9 mouse cellular contexts compared by ENCODE assay signal in the genomic region with DNA sequence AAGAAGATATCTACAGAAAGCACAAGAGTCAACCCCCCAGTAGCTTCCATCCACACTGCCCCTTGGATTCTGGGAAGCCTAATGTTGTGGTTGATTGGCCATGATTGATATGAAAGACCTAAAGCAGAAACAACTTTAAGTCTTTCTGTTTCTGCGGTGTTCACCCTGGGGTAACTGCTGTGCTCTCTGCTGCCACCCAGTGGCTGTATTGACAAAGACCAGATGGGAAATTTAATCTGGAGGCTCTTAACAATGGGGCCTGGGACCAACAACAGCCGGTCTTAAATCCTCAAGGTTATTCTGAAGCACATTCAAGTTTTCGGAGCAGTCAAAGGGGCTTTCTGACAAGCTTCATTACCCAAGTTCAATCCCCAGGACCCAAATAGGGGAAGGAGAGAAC. TPM values are rescaled to one million over a fixed set of nuclear protein-coding genes. Genes with fewer than 3 reads are reported as not detected.
DNase-seq lines count a peak whose midpoint lies in the region; ATAC-seq and TF ChIP-seq lines count a peak whose summit lies in the region.
"Had no signal": no experiment of that assay in that cellular context is flagged by ENCODE, and none has a peak within 500 bp of the region (broad histone marks: within the 10 kb centered on the region; RNA-seq: fewer than 3 reads in every experiment).

No protein-coding gene starts in this region.

- H3K9me3 ChIP-seq in heart, embryonic 11.5 days (replicated peaks; ENCODE audit: control insufficient read depth, low read length), result no peaks in the 10 kb centered on the region
- H3K9me3 ChIP-seq in forebrain, embryonic 13.5 days (replicated peaks), result no peaks in the 10 kb centered on the region
- no peaks in the 10 kb centered on the region for H3K9me3 ChIP-seq in stomach, embryonic 14.5 days (ENCODE audit: control insufficient read depth, low read depth, low read length)

- intact Hi-C loops in left cerebral cortex, postnatal 14 days (cut with DNase I), result loop anchor here (1.0 kb wide), 1 partner anchor 73 kb away; no protein-coding TSS in a partner anchor

- H3K4me3 ChIP-seq in heart, embryonic 11.5 days (ENCODE audit: low read depth, low read length), result no peak overlapping the region
- H3K4me3 ChIP-seq in forebrain, embryonic 13.5 days, result no peak overlapping the region
- no peak overlapping the region for H3K4me3 ChIP-seq in stomach, embryonic 14.5 days (ENCODE audit: low read depth, low read length)
- H3K4me3 ChIP-seq: myocyte had no signal

- peak; percentile 82; the same call in 1 of the 2 replicates for TF ChIP-seq CTCF in brain, embryonic 14.5 days (IDR thresholded peaks at IDR 0.05; ENCODE audit: borderline replicate concordance, extremely low read depth, insufficient read depth, insufficient read length)

- no peaks in the 10 kb centered on the region for H3K27me3 ChIP-seq in heart, embryonic 11.5 days (ENCODE audit: control insufficient read depth, insufficient read depth, low read length)
- H3K27me3 ChIP-seq in forebrain, embryonic 13.5 days, result no peaks in the 10 kb centered on the region
- no peaks in the 10 kb centered on the region for H3K27me3 ChIP-seq in stomach, embryonic 14.5 days (ENCODE audit: control insufficient read depth, insufficient read depth, low read length)

- H3K27ac ChIP-seq in heart, embryonic 11.5 days (ENCODE audit: low read depth, low read length), result no peak overlapping the region
- H3K27ac ChIP-seq in forebrain, embryonic 13.5 days, result no peak overlapping the region
- no peak overlapping the region for H3K27ac ChIP-seq in stomach, embryonic 14.5 days (ENCODE audit: low read length)

- peak; percentile 97 for DNase-seq in heart, adult 11 months
- peak; percentile 87 for DNase-seq in brain, embryonic 14.5 days (ENCODE audit: low read depth)
- peak; percentile 68 to 88 for DNase-seq in left cerebral cortex, postnatal 14 days (ENCODE audit: low spot score in 2 of 2)

- WGBS in heart, embryonic 11.5 days (ENCODE audit: insufficient replicate concordance), result 18% methylated on average over 3 of the region's 3 CpGs
- WGBS in forebrain, embryonic 13.5 days, result 7% methylated on average over 3 of the region's 3 CpGs
- WGBS in stomach, embryonic 14.5 days, result 12% methylated on average over 3 of the region's 3 CpGs

- no peak for ATAC-seq in heart, embryonic 11.5 days (replicated peaks; ENCODE audit: insufficient number of reproducible peaks, low FRiP score, low TSS enrichment)
- peak; percentile 36; the same call in 1 of the 2 replicates for ATAC-seq in forebrain, embryonic 13.5 days
- peak; percentile 67 to 68; a peak in 3 of 4 replicates for ATAC-seq in hematopoietic stem cell, adult 5-6 weeks (replicated peaks in 1 of 2; ENCODE audit: insufficient read depth in 1 of 2, low FRiP score in 2 of 2, low TSS enrichment in 1 of 2, low read depth in 1 of 2, poor library complexity in 2 of 2, severe bottlenecking in 2 of 2)
- peak; percentile 63; the same call in 1 of the 2 replicates for ATAC-seq in monocyte, adult 5-6 weeks (replicated peaks; ENCODE audit: insufficient number of reproducible peaks, low FRiP score, low TSS enrichment, poor library complexity, severe bottlenecking)
- peak; percentile 49; the same call in 1 of the 2 replicates for ATAC-seq in stomach, embryonic 14.5 days (ENCODE audit: insufficient number of reproducible peaks, insufficient read depth, low FRiP score, low read depth)

- H3K36me3 ChIP-seq in heart, embryonic 11.5 days (ENCODE audit: control insufficient read depth, insufficient read depth, low read length), result no peaks in the 10 kb centered on the region
- no peaks in the 10 kb centered on the region for H3K36me3 ChIP-seq in forebrain, embryonic 13.5 days (ENCODE audit: poor library complexity, severe bottlenecking)
- no peaks in the 10 kb centered on the region for H3K36me3 ChIP-seq in stomach, embryonic 14.5 days (ENCODE audit: control insufficient read depth, insufficient read depth, low read length)

- TF ChIP-seq POLR2A in brain, embryonic 14.5 days (IDR thresholded peaks at IDR 0.05; ENCODE audit: borderline replicate concordance, extremely low read depth, insufficient read depth, insufficient read length, poor library complexity, severe bottlenecking), result no peak

- H3K4me1 ChIP-seq in heart, embryonic 11.5 days (ENCODE audit: control insufficient read depth, insufficient read depth, low read length), result no peaks in the 10 kb centered on the region; the same call in 1 of the 2 replicates
- no peaks in the 10 kb centered on the region for H3K4me1 ChIP-seq in forebrain, embryonic 13.5 days
- no peaks in the 10 kb centered on the region for H3K4me1 ChIP-seq in stomach, embryonic 14.5 days (ENCODE audit: control insufficient read depth, insufficient read depth, low read length)

- H3K4me2 ChIP-seq in heart, embryonic 11.5 days, result no peak overlapping the region
- no peak overlapping the region for H3K4me2 ChIP-seq in forebrain, embryonic 13.5 days
- H3K4me2 ChIP-seq in stomach, embryonic 14.5 days (replicated peaks; ENCODE audit: low read depth, low read length), result no peak overlapping the region

- H3K9ac ChIP-seq in heart, embryonic 11.5 days (ENCODE audit: low read depth, low read length), result no peak overlapping the region
- H3K9ac ChIP-seq in forebrain, embryonic 13.5 days, result no peak overlapping the region
- no peak overlapping the region for H3K9ac ChIP-seq in stomach, embryonic 14.5 days (replicated peaks; ENCODE audit: low read depth, low read length)

RNA-seq across cellular contexts. Expression of a gene that starts 24.0 kb away (rescaled TPM):
- polyA plus RNA-seq in heart, embryonic 11.5 days (2014; fragmentation: Nextera tagmentation; extraction: Ambion mirVana), result 51.3 and 58.0 TPM in 2 replicates
- polyA plus RNA-seq in brain, embryonic 14.5 days (2012; rRNA removed), result 2.4 and 2.9 TPM in 2 replicates
- 2.4 and 2.5 TPM in 2 replicates for polyA plus RNA-seq in forebrain, embryonic 13.5 days (2015; fragmentation: Nextera tagmentation; extraction: Ambion mirVana)
- total RNA-seq in hematopoietic stem cell, adult 5-6 weeks (2017), result 1.1 and 5.4 TPM in 2 replicates
- 1 to 10 TPM; 1.7 TPM for total RNA-seq in left cerebral cortex, postnatal 14 days (2021)
- total RNA-seq in monocyte, adult 5-6 weeks (2017), result 4.8 to 11.3 TPM (median 6.2 TPM) in 3 replicates
- polyA plus RNA-seq in stomach, embryonic 14.5 days (2014; fragmentation: Nextera tagmentation; extraction: Ambion mirVana), result 11.1 and 12.7 TPM in 2 replicates
